Mouse (Mus musculus) forebrain, embryonic 14.5 days (tissue): ENCODE results near the gene Nid1. TPM values are rescaled to one million over a fixed set of nuclear protein-coding genes. Genes with fewer than 3 reads are reported as not detected.

Experiments used
- ATAC-seq: fragments of 200-750 bp; cut with Nextera tagmentation; 2 replicates; pipeline ENCODE4 v1.8.0; 2017; ENCODE audit warnings: mild to moderate bottlenecking, moderate library complexity
- DNase-seq: peaks from one replicate; pipeline ENCODE4 v3.0.0-alpha.2; 2015; ENCODE audit warnings: low spot score
- H3K27ac ChIP-seq: fragments of 300-500 bp; sonication (generic); 2 replicates; pipeline ENCODE4 v1.5.1; 2014; ENCODE audit warnings: low read depth, mild to moderate bottlenecking, control low read depth, low read length, moderate library complexity
- H3K27me3 ChIP-seq: fragments of 300-500 bp; sonication (generic); replicated peaks from 2 replicates; pipeline ENCODE4 v1.6.1; 2014; ENCODE audit warnings: low read length, control low read depth, mixed read lengths; ENCODE audit not compliant: control insufficient read depth, insufficient read depth
- H3K36me3 ChIP-seq: fragments of 300-500 bp; sonication (generic); 2 replicates; pipeline ENCODE4 v1.6.1; 2014; ENCODE audit warnings: low read length, control low read depth; ENCODE audit not compliant: control insufficient read depth, insufficient read depth
- H3K4me1 ChIP-seq: fragments of 300-500 bp; sonication (generic); 2 replicates; pipeline ENCODE4 v1.6.1; 2014; ENCODE audit warnings: antibody characterized with exemption, low read length, control low read depth; ENCODE audit not compliant: control insufficient read depth, insufficient read depth
- H3K4me2 ChIP-seq: fragments of 300-500 bp; sonication (generic); 2 replicates; pipeline ENCODE4 v1.6.1; 2014; ENCODE audit warnings: mild to moderate bottlenecking, control low read depth, low read length
- H3K4me3 ChIP-seq: fragments of 300-500 bp; sonication (generic); 2 replicates; pipeline ENCODE4 v1.5.1; 2014; ENCODE audit warnings: low read depth, low read length, control low read depth
- H3K9ac ChIP-seq: fragments of 300-500 bp; sonication (generic); 2 replicates; pipeline ENCODE4 v1.6.1; 2014; ENCODE audit warnings: mild to moderate bottlenecking, low read length, control low read depth, moderate library complexity
- H3K9me3 ChIP-seq: fragments of 300-500 bp; sonication (generic); replicated peaks from 2 replicates; pipeline ENCODE4 v1.6.1; 2016; ENCODE audit warnings: low read length, control low read depth, mixed read lengths; ENCODE audit not compliant: control insufficient read depth
- WGBS: fragments of 180-500 bp; shearing (Covaris S2); extraction: QIAGEN DNeasy Blood & Tissue Kit; methylation state at CpG from one replicate; pipeline ENCODE4 v1.1.7; 2014; 5-methylcytosine and 5-hydroxymethylcytosine counted together
- polyA plus RNA-seq: library from polyadenylated mRNA; unstranded; fragments of >200 nt; fragmentation: Nextera tagmentation; extraction: Ambion mirVana; gene quantifications from 2 replicates; pipeline ENCODE4 v1.2.1, GENCODE M21; 2014

Nid1 gene
- polyA plus RNA-seq, 1 experiment from 2014 or later, result 20.8 TPM

DNA sequence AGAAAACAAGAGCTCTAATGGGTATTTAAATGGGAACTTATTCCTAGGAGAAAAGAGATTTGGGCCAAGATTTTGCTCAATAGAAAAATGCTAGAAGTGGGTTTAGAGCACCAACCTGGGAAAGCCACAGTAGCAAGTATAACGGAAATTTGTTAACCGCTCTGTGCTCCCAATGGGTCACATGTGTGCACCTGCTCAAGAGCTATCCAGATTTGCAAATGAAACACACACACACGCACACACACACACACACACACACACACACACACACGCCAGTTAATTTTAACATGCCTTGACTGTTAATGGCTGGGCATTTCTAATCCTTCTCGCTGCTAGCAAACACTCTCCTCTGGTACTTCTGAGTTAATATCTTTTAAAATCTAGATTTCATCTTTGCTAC lies 83.1 kb downstream of the Nid1 start:
- WGBS, result 95% methylated on average over 5 of the region's 5 CpGs

DNA sequence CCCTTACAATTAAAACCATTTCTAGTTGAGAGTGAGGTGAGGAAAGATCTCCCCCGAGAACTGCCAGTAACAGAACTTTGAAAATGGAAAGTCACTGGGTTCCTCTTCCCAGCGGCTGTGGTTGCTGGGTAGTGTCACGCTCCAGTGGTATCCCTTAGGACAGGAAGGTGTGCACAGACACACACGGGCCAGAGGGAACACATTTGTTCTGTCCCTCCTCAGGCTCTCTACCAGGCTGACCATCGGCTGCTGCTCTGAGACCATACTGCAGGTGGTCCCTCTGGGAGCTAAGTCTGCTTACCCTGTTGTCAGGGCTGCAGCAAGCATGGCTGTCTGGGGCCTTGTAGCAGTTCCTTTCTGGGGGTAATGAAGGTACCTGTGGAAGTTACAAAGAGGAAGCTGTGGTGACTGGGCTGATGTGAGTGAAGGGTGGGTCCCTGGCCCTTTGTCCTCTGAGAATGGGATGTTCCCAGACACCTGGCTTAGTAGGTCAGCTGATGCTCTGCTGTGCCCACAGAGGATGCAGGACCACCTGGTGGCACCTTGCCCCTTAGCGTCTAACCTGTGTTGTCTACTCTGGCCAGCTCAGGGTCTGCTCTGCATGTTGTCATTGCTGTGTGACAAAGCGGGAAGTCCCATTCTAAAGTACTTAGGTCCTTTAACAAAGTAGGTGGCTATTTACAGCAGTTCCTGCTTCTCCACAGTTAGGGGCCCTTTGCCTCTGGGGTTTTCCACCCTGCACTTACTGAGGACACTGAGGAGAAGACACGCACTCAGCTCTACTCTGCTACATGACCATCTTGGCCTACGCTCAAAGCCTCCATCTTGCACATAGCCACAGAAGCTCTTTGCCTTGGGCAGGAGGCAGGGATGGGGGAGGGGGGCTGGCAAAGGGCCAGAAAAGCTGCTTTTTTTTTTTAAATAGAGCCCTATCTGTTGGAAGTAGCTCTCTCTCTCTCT lies 86.6 kb downstream of the Nid1 start:
- no peak overlapping the region for H3K9ac ChIP-seq
- no peaks in the 10 kb centered on the region for H3K4me1 ChIP-seq
- WGBS, result 84% methylated on average over 9 of the region's 9 CpGs
- no peaks in the 10 kb centered on the region for H3K36me3 ChIP-seq
- ATAC-seq (peak; percentile 58; the same call in 1 of the 2 replicates), DNase-seq (peak; percentile 19)
- no peak overlapping the region for H3K4me3 ChIP-seq
- no peaks in the 10 kb centered on the region for H3K27me3 ChIP-seq
- no peak overlapping the region for H3K27ac ChIP-seq
- H3K9me3 ChIP-seq, result no peaks in the 10 kb centered on the region
- H3K4me2 ChIP-seq, result no peak overlapping the region

More for the DNA sequence above, 83.1 kb downstream of the Nid1 start:
- ATAC-seq, result no peak
- Histone ChIP-seq H3K27ac (no peak overlapping the region), H3K4me3 (no peak overlapping the region), H3K27me3 (no peaks in the 10 kb centered on the region), H3K9ac (no peak overlapping the region), H3K9me3 (no peaks in the 10 kb centered on the region), H3K4me1 (no peaks in the 10 kb centered on the region), H3K36me3 (no peaks in the 10 kb centered on the region), H3K4me2 (no peak overlapping the region)
- no peak for DNase-seq

DNA sequence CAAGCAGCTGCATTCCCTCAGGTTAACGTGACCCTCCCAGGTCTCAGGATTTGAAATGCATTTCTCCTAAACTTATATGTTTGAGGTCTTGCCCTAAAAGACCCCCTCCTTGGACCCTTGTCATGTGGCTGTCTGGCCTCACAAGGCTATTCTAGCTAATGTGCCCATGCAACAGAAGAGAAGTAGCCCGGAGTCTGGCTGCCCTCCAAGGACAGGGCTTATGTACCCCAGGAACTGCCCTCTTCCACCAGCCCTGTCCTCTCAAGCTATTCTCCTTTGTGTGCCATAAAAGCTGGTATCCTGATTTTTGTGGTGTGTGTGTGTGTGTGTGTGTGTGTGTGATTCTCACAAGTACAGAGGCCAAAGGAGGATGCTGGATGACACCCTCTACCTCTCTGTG lies 87.9 kb downstream of the Nid1 start:
- Histone ChIP-seq H3K27me3 (no peaks in the 10 kb centered on the region), H3K9ac (no peak overlapping the region), H3K4me1 (no peaks in the 10 kb centered on the region), H3K27ac (no peak overlapping the region), H3K4me2 (no peak overlapping the region), H3K4me3 (no peak overlapping the region), H3K9me3 (no peaks in the 10 kb centered on the region), H3K36me3 (no peaks in the 10 kb centered on the region)
- no peak for ATAC-seq
- 79% methylated on average over 2 of the region's 2 CpGs for WGBS
- no peak for DNase-seq

DNA sequence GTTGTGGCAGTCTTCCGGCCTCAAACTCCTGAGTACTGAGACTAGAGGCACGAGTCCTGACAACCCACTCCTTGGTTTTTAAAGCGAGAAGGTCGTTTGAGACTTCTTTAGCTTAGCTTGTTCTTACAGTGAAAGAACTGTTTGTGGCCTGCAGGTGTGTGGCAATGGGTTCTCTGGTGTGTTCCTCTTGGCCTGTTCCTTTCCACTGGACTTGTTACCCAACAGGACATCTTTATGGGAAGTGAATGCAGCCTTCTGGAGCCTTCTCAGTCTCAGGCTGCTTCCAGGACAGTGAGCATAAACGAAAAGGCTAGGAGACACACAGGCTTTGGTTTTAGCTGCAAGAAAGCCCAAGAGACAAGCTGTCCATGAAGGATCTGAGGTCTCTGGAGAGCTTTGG lies 88.5 kb downstream of the Nid1 start:
- no peak for DNase-seq
- Histone ChIP-seq H3K36me3 (no peaks in the 10 kb centered on the region), H3K27me3 (no peaks in the 10 kb centered on the region), H3K27ac (no peak overlapping the region), H3K9ac (no peak overlapping the region), H3K4me3 (no peak overlapping the region), H3K9me3 (no peaks in the 10 kb centered on the region), H3K4me1 (no peaks in the 10 kb centered on the region), H3K4me2 (no peak overlapping the region)
- no peak for ATAC-seq
- 89% methylated on average over 5 of the region's 5 CpGs for WGBS

- H3K27ac ChIP-seq, result no peak overlapping the region
- no peak overlapping the region for H3K9ac ChIP-seq
- WGBS, result 79% methylated on average over 11 of the region's 11 CpGs
- no peak for ATAC-seq
- no peaks in the 10 kb centered on the region for H3K9me3 ChIP-seq
- H3K27me3 ChIP-seq, result no peaks in the 10 kb centered on the region
- no peak for DNase-seq
- H3K4me1 ChIP-seq, result no peaks in the 10 kb centered on the region
- no peak overlapping the region for H3K4me3 ChIP-seq
- H3K36me3 ChIP-seq, result no peaks in the 10 kb centered on the region
- H3K4me2 ChIP-seq, result no peak overlapping the region
These were observed 91.8 kb downstream of the Nid1 start for GRCm38 (mm10) chr13:13529115-13529542.

- ATAC-seq (no peak), DNase-seq (no peak)
- no peaks in the 10 kb centered on the region for H3K36me3 ChIP-seq
- H3K4me2 ChIP-seq, result no peak overlapping the region
- H3K27me3 ChIP-seq, result no peaks in the 10 kb centered on the region
- H3K27ac ChIP-seq, result no peak overlapping the region
- no peaks in the 10 kb centered on the region for H3K4me1 ChIP-seq
- H3K9me3 ChIP-seq, result no peaks in the 10 kb centered on the region
- H3K9ac ChIP-seq, result no peak overlapping the region
- no peak overlapping the region for H3K4me3 ChIP-seq
- WGBS, result 83% methylated on average over 4 of the region's 4 CpGs
These were observed 93.6 kb downstream of the Nid1 start for GRCm38 (mm10) chr13:13530913-13531312.

- H3K9me3 ChIP-seq, result no peaks in the 10 kb centered on the region
These were observed 94.6 kb downstream of the Nid1 start for GRCm38 (mm10) chr13:13531923-13532322.

GRCm38 (mm10) chr13:13536555-13536954 lies 99.2 kb downstream of the Nid1 start:
- H3K9ac ChIP-seq, result no peak overlapping the region

More at GRCm38 (mm10) chr13:13531923-13532322, 94.6 kb downstream of the Nid1 start:
- Histone ChIP-seq H3K27me3 (no peaks in the 10 kb centered on the region), H3K9ac (no peak overlapping the region), H3K4me2 (no peak overlapping the region), H3K4me3 (no peak overlapping the region), H3K36me3 (no peaks in the 10 kb centered on the region), H3K4me1 (no peaks in the 10 kb centered on the region), H3K27ac (no peak overlapping the region)
- ATAC-seq (no peak), DNase-seq (no peak)
- 92% methylated on average over 7 of the region's 7 CpGs for WGBS

More at GRCm38 (mm10) chr13:13536555-13536954, 99.2 kb downstream of the Nid1 start:
- Histone ChIP-seq H3K4me2 (no peak overlapping the region), H3K4me1 (peaks cover 3% of the 10 kb centered on the region; the same call in 1 of the 2 replicates), H3K36me3 (no peaks in the 10 kb centered on the region), H3K9me3 (no peaks in the 10 kb centered on the region), H3K4me3 (no peak overlapping the region), H3K27ac (no peak overlapping the region), H3K27me3 (no peaks in the 10 kb centered on the region)
- ATAC-seq (no peak), DNase-seq (no peak)
- 90% methylated on average over 2 of the region's 2 CpGs for WGBS
